Mouse (Mus musculus): ENCODE measurements at regions not wholly inside any gene's neighbourhood (a gene's known extent, or its start where the extent isn't known, plus 50 kb on each side); places are given as distances from the start of the nearest gene placed in this dataset.

DNA sequence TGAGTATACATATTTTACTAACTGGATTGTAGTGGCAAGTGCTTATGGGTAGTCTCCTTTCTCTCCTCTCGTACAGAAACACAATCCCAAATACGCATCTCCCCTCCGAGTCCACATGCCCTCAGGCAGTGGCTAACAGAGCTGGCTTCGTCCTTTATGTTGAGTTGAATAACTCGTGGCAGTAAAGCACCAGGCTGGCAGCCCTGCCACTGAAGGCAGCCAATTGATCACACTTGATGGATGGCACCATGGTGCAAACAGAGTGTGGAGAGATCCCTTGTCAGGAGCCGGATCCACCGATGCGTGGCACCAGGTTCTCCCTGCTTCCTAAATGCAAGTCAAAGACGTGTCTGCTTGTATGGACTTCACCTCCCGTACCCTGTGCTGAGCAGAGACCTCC lies 333.7 kb upstream of the Gcfc2 start:
- Histone ChIP-seq H3K4me2 (peak overlapping the region; percentile 33), H3K4me1 (replicated peaks) (peaks cover 10% of the 10 kb centered on the region), H3K9me3 (no peaks in the 10 kb centered on the region), H3K9ac (no peak overlapping the region), H3K27me3 (no peaks in the 10 kb centered on the region), H3K4me3 (no peak overlapping the region), H3K36me3 (no peaks in the 10 kb centered on the region), H3K27ac (replicated peaks) (no peak overlapping the region)
- peak; percentile 61 for ATAC-seq (ENCODE audit: low read depth)
- 27% methylated on average over 10 of the region's 10 CpGs for WGBS

DNA sequence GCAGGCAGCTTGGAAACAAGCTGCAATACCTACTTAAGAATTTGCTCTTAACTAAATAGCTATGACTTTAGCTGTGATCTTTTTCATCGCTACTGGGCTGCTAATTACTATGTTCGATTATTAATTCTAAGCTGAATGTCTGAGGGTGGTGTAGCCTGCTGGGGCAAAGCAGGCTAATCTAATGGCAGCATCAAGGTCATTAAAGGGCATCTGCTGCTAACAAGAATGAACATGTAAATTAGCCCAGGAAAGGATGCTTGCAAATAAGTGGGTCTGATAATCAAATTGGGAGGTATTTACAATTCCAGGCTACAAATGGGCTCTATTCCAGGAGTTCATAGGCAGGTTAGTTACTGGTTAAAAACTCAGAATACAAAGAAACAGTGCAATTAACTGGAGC lies 327.5 kb upstream of the Gcfc2 start:
- Histone ChIP-seq H3K9me3 (no peaks in the 10 kb centered on the region), H3K27me3 (no peaks in the 10 kb centered on the region), H3K4me3 (no peak overlapping the region), H3K9ac (no peak overlapping the region), H3K4me1 (replicated peaks) (no peaks in the 10 kb centered on the region), H3K36me3 (no peaks in the 10 kb centered on the region), H3K27ac (replicated peaks) (no peak overlapping the region), H3K4me2 (no peak overlapping the region)
- no peak for ATAC-seq (ENCODE audit: low read depth)
- WGBS, result 59% methylated on average over 2 of the region's 2 CpGs

DNA sequence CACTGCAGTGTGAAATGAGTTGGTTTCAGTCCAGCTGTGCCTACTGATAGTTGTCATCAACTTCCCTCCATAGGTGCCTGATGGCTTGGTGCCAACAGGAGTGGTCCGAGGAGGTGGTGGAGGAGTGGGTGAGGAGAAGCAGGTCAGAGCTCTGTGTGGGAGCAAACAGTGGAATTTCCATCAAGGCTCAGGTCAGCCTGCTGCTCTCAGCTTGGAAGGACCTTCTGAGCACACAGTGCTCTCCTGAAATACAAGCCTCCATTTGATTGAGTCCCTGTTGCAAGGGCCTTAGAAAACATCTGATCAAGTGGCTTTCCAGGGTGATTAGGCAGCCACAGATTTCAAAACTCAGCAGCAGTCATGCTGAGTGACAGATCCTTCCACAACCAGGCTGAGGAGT lies 314.8 kb upstream of the Gcfc2 start:
- H3K9me3 ChIP-seq, result no peaks in the 10 kb centered on the region
- no peak overlapping the region for H3K4me3 ChIP-seq
- 67% methylated on average over 1 of the region's 1 CpGs for WGBS
- no peaks in the 10 kb centered on the region for H3K36me3 ChIP-seq
- H3K4me2 ChIP-seq, result no peak overlapping the region
- H3K9ac ChIP-seq, result no peak overlapping the region
- H3K4me1 ChIP-seq (replicated peaks), result no peaks in the 10 kb centered on the region
- no peaks in the 10 kb centered on the region for H3K27me3 ChIP-seq
- ATAC-seq (ENCODE audit: low read depth), result no peak
- no peak overlapping the region for H3K27ac ChIP-seq (replicated peaks)

DNA sequence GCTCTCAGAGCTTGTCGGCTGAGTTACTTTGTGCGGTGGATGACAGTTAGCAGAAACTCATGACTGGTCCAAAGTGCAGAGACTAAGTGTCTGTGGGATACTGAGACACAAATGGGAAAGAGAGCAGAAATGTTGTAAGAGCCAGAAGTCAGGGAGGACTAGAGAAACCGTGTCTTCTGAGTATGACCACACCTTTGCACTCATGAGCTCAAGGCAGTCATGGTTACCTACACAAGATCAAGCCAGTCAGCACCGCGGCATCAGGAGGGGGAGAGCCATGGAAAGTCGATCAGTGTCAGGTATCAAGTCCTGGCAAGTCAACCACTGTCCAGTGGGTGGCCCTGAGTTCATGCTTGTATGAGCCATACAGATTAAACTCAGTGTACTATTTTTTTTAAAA lies 311.5 kb upstream of the Gcfc2 start:
- Histone ChIP-seq H3K4me1 (replicated peaks) (no peaks in the 10 kb centered on the region), H3K36me3 (no peaks in the 10 kb centered on the region), H3K9ac (no peak overlapping the region), H3K9me3 (no peaks in the 10 kb centered on the region), H3K27me3 (no peaks in the 10 kb centered on the region), H3K27ac (replicated peaks) (no peak overlapping the region), H3K4me2 (no peak overlapping the region), H3K4me3 (no peak overlapping the region)
- no peak for ATAC-seq (ENCODE audit: low read depth)
- 88% methylated on average over 6 of the region's 6 CpGs for WGBS

DNA sequence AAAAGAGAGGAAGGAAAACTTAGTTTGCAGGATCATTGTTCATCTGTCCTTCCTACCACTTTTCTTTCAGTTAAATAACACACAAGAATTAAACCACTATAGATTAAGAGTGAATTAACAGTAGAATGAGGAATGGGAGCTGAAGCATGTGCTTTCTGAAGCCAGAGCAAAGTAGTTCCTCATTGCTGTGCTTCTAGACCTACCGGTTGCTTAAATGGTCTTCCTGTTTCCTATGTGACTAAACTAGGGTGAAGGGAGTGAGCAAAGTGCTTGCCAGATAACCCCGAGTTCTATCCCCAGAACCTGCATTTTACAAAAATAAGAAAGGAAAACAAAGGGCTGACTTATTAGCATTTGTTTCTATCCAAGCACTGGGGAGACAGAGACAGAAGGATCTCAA lies 305.5 kb upstream of the Gcfc2 start:
- Histone ChIP-seq H3K9ac (no peak overlapping the region), H3K27me3 (no peaks in the 10 kb centered on the region), H3K9me3 (no peaks in the 10 kb centered on the region), H3K4me2 (no peak overlapping the region), H3K27ac (replicated peaks) (no peak overlapping the region), H3K4me3 (no peak overlapping the region), H3K36me3 (no peaks in the 10 kb centered on the region), H3K4me1 (replicated peaks) (no peaks in the 10 kb centered on the region)
- 75% methylated on average over 2 of the region's 2 CpGs for WGBS
- ATAC-seq (ENCODE audit: low read depth), result no peak

DNA sequence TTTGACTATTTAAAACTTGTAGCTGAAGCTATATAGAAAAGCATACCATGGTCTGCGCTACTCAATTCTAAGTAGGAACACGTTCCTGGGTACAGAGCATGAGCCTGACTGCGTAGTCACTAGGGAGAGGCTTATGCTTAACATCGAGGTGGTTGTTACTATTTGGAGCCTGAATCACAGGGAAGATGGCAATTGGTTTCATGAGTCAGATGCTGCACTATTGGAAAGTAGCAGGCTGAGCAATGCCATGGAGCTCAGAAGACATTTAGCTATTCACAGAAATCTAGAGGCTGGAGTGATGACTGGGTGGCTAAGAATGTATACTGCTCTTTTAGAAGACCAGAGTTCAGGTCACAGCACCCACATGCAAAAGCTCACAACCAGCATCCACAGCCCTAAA lies 302.4 kb upstream of the Gcfc2 start:
- no peak overlapping the region for H3K4me3 ChIP-seq
- no peak overlapping the region for H3K27ac ChIP-seq (replicated peaks)
- H3K9ac ChIP-seq, result no peak overlapping the region
- H3K4me2 ChIP-seq, result no peak overlapping the region
- H3K4me1 ChIP-seq (replicated peaks), result no peaks in the 10 kb centered on the region
- ATAC-seq (ENCODE audit: low read depth), result no peak
- no peaks in the 10 kb centered on the region for H3K27me3 ChIP-seq
- 96% methylated on average over 4 of the region's 4 CpGs for WGBS
- H3K9me3 ChIP-seq, result no peaks in the 10 kb centered on the region
- no peaks in the 10 kb centered on the region for H3K36me3 ChIP-seq

DNA sequence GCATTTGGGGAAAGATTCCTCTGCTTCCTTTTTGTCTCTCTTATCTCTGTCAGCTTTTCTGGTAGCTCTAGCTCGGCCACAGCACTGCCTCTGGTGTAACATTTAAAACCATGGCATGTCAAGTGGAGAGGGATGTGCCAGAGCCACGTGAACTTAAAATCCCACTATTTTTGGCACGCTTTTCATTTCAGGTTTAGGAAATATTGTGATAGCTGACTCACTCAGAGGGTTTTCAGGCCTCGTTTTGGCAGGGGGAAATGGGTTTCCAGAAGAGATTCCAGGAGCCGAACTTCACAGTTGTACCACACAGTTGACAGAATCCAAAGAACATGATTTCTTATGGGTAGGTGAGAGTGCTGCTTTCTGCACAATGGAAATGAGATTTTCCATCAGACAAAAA lies 300.8 kb upstream of the Gcfc2 start:
- ATAC-seq (ENCODE audit: low read depth), result no peak
- 86% methylated on average over 5 of the region's 5 CpGs for WGBS
- H3K27ac ChIP-seq (replicated peaks), result no peak overlapping the region
- no peaks in the 10 kb centered on the region for H3K27me3 ChIP-seq
- no peak overlapping the region for H3K4me2 ChIP-seq
- no peaks in the 10 kb centered on the region for H3K4me1 ChIP-seq (replicated peaks)
- H3K9ac ChIP-seq, result no peak overlapping the region
- no peak overlapping the region for H3K4me3 ChIP-seq
- H3K9me3 ChIP-seq, result no peaks in the 10 kb centered on the region
- H3K36me3 ChIP-seq, result no peaks in the 10 kb centered on the region

DNA sequence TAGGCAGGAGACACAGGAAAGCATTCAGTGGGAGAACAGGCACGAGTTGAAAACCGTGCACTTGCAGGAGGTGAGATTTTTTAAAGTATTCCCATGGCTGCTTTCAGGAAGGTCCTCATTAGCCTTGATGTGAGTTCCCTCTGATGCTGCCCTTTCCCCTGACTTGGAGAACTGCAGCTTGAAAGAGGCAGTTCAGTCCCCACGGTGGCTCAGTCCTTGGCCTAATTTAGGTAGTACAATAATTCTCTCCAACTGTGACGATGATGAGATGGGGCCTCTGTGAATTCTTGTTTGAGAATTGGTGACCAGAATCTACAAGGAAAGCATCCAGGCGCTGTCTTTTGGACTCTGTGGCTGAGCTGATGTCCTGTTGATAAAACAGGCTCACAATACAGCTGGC lies 298.5 kb upstream of the Gcfc2 start:
- no peak for ATAC-seq (ENCODE audit: low read depth)

DNA sequence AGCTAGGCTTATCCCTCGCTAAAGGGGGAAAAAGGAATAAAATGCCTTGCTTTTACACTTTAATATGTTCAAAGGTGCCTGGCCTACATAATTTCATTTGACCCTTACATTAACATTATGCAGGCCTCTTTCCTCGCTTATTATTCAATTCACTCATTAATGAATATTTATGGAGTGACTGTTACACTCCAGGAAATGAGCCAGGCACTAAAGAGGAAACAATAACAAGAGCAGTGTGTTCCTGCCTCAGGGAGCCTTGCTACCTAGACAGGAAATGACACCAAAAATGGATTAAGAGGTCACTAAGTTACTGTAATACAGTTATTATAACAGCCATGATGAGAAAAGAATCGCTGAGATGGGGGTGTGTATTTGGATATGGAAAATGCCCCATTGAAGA lies 289.9 kb upstream of the Gcfc2 start:
- no peak for ATAC-seq (ENCODE audit: low read depth)
- Histone ChIP-seq H3K9ac (no peak overlapping the region), H3K4me2 (no peak overlapping the region), H3K27me3 (no peaks in the 10 kb centered on the region), H3K9me3 (no peaks in the 10 kb centered on the region), H3K4me1 (replicated peaks) (no peaks in the 10 kb centered on the region), H3K4me3 (no peak overlapping the region), H3K36me3 (no peaks in the 10 kb centered on the region), H3K27ac (replicated peaks) (no peak overlapping the region)
- WGBS, result 46% methylated on average over 3 of the region's 3 CpGs

More for the DNA sequence above, 298.5 kb upstream of the Gcfc2 start:
- Histone ChIP-seq H3K4me1 (replicated peaks) (no peaks in the 10 kb centered on the region), H3K4me2 (no peak overlapping the region), H3K9ac (no peak overlapping the region), H3K9me3 (no peaks in the 10 kb centered on the region), H3K27ac (replicated peaks) (no peak overlapping the region), H3K36me3 (no peaks in the 10 kb centered on the region), H3K4me3 (no peak overlapping the region), H3K27me3 (no peaks in the 10 kb centered on the region)
- 62% methylated on average over 5 of the region's 5 CpGs for WGBS

DNA sequence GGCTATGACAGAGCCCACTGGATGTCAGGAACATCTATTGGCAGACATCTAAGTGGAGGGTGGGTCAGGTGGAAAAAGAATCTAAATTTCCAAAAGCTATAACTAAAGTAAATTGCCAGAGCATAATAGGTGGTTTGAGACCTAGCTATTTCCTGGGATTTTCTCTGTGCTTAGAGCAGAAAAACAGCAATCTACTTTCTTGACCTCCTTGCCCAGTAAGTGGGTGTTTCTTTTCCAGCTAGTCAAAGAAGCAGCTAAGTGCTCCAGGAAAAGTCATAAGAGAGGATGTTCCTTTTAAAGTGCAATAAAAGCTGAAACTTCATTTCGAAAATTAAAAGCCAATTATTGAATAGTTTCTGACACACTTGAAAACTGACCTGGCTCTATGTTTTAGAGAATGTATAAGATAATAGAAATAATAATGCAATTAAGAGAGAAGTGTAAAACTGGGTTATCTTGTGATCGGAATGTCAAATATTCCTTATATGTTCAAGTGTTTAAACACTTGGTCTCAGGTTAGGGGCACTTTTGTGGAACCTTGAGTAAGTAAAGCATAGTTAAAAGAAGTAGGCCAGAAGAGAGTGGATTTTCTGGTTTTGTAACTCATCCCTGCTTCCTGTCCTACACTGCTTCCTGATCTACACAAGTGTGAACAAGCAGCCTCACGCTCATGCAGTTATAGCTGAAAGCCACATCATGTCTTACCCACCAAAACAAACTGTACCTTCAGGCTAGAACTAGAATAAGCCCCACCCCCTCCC lies 275.7 kb upstream of the Gcfc2 start:
- no peak overlapping the region for H3K4me2 ChIP-seq
- H3K4me1 ChIP-seq (replicated peaks), result no peaks in the 10 kb centered on the region
- H3K36me3 ChIP-seq, result no peaks in the 10 kb centered on the region
- no peaks in the 10 kb centered on the region for H3K9me3 ChIP-seq
- no peak overlapping the region for H3K9ac ChIP-seq
- H3K27ac ChIP-seq (replicated peaks), result no peak overlapping the region
- ATAC-seq (ENCODE audit: low read depth), result no peak
- no peak overlapping the region for H3K4me3 ChIP-seq
- WGBS, result 87% methylated on average over 3 of the region's 3 CpGs
- H3K27me3 ChIP-seq, result no peaks in the 10 kb centered on the region

DNA sequence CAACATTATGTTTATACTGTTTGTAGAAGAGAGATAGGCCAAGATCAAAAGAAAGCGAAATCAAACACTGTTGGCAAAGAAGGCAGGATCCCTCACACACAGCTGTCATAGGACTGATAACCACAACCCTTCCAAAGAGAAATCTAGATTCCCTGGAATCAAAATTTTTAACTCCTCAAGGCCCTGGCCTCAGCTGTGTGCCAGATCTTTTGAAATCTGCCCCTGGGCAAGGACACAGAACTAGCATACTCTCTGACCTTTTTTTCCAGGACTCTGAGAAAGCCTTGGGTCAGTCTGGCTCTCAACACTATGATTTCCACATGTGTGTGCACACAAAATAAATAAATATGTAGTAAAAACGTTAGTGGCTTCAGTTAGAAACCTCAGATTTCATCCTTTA lies 271.6 kb upstream of the Gcfc2 start:
- no peak for ATAC-seq (ENCODE audit: low read depth)
- Histone ChIP-seq H3K36me3 (no peaks in the 10 kb centered on the region), H3K4me1 (replicated peaks) (no peaks in the 10 kb centered on the region), H3K9me3 (no peaks in the 10 kb centered on the region), H3K4me2 (no peak overlapping the region), H3K27ac (replicated peaks) (no peak overlapping the region), H3K9ac (no peak overlapping the region), H3K27me3 (no peaks in the 10 kb centered on the region), H3K4me3 (no peak overlapping the region)
- WGBS, result 70% methylated on average over 2 of the region's 2 CpGs

DNA sequence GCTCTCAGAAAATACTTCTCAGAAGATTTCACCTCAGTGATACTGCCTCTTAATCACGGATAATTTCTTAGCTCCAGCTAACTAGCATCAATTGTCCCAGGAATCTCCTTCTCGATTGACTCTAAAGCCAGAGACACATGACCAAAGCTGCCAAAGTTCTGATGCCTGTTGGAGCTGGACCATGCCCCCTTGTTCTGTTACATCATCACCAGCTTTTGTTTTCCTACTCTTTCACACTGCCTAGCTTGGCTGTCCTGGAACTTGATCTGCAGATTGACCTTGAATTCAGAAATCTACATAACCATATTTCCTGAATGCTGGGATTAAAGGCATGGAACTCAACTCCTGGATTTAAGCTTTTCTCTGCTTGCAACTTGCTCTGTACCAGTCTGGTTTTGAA lies 268.3 kb upstream of the Gcfc2 start:
- H3K27ac ChIP-seq (replicated peaks), result no peak overlapping the region
- no peak overlapping the region for H3K9ac ChIP-seq
- H3K27me3 ChIP-seq, result no peaks in the 10 kb centered on the region
- no peaks in the 10 kb centered on the region for H3K36me3 ChIP-seq
- 88% methylated on average over 2 of the region's 2 CpGs for WGBS
- no peak for ATAC-seq (ENCODE audit: low read depth)
- H3K4me3 ChIP-seq, result no peak overlapping the region
- no peaks in the 10 kb centered on the region for H3K4me1 ChIP-seq (replicated peaks)
- no peaks in the 10 kb centered on the region for H3K9me3 ChIP-seq
- H3K4me2 ChIP-seq, result no peak overlapping the region
